Mouse (Mus musculus): Measurements from ENCODE around the gene Stk32c.

DNA sequence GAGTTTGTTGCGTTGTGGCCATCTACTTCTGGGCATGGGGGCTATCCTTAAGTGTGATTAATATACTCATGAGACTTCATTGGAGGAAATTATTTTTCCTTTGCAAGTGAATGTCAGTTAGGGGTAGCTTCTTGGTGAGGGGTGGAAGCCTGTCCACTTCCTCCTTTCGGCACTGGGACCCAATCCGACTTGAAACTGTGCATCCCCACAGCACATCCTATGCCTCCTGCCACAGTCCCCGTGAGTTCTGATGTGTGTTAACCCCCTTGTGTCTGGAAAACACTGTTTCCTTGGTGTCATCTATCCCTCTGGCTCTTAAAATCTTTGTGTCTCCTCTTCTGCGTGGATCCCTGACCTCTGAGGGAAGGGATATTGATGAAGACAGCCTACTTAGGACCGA, 11.9 kb downstream of the Stk32c start:
- TF ChIP-seq CTCF (IDR thresholded peaks at IDR 0.05; ENCODE audit: low read depth) (no peak), EP300 (IDR thresholded peaks at IDR 0.05; ENCODE audit: low read depth) (no peak)
